Mouse (Mus musculus) E14TG2a.4 (cell line): ENCODE measurements around the gene Slitrk4.

Experiments
- CTCF ChIP-seq: conservative IDR thresholded peaks from 2 replicates; pipeline ENCODE4 v1.5.1; 2014; ENCODE audit warnings: low read length
- POU5F1 ChIP-seq: IDR thresholded peaks from 2 replicates; pipeline ENCODE4 v1.6.1; 2014; ENCODE audit warnings: low read length, borderline replicate concordance

- no peak for TF ChIP-seq CTCF
- TF ChIP-seq POU5F1: no peak
Observed at GRCm38 (mm10) chrX:64263481-64263880, 13.3 kb downstream of the Slitrk4 start.
